Mouse (Mus musculus) macrophage (primary cell): Measurements from ENCODE around the gene Nxn. TPM values are rescaled to one million over a fixed set of nuclear protein-coding genes. Genes with fewer than 3 reads are reported as not detected.

ENCODE experiments used
- H3K27ac ChIP-seq: fragments of 350-480 bp; formaldehyde crosslinking; 2 replicates; pipeline ENCODE4 v1.9.0; 2021
- H3K36me3 ChIP-seq: fragments of 350-480 bp; formaldehyde crosslinking; 2 replicates; pipeline ENCODE4 v1.9.0; 2021; ENCODE audit errors: inconsistent target
- H3K4me3 ChIP-seq: fragments of 350-480 bp; formaldehyde crosslinking; 2 replicates; pipeline ENCODE4 v1.9.0; 2021; ENCODE audit errors: inconsistent target
- H3K79me2 ChIP-seq: fragments of 350-480 bp; formaldehyde crosslinking; 2 replicates; pipeline ENCODE4 v1.9.0; 2021; ENCODE audit errors: inconsistent target
- WGBS: methylation state at CpG from one replicate; pipeline ENCODE4 v1.1.7; 2026; ENCODE audit warnings: inconsistent platforms; ENCODE audit not compliant: missing documents; 5-methylcytosine and 5-hydroxymethylcytosine counted together
- polyA plus RNA-seq: library from polyadenylated mRNA; stranded (reverse); fragments of 250-400 nt; gene quantifications from 3 replicates; pipeline ENCODE4 v1.2.4, GENCODE M21; 2018; ENCODE audit warnings: inconsistent platforms

Nxn gene
- polyA plus RNA-seq, 1 experiment from 2014 or later: 0.37 TPM

- H3K4me3 ChIP-seq: no peak overlapping the region
- WGBS: 88% methylated on average over 6 of the region's 6 CpGs
- no peaks in the 10 kb centered on the region for H3K36me3 ChIP-seq
- no peak overlapping the region for H3K27ac ChIP-seq
- no peaks in the 10 kb centered on the region for H3K79me2 ChIP-seq
Observed at GRCm38 (mm10) chr11:76363178-76363577, 35.8 kb downstream of the Nxn start.

- H3K27ac ChIP-seq: no peak overlapping the region
- 80% methylated on average over 4 of the region's 4 CpGs for WGBS
- H3K36me3 ChIP-seq: no peaks in the 10 kb centered on the region
- no peak overlapping the region for H3K4me3 ChIP-seq
- no peaks in the 10 kb centered on the region for H3K79me2 ChIP-seq
Observed at GRCm38 (mm10) chr11:76361422-76361821, 37.5 kb downstream of the Nxn start.

GRCm38 (mm10) chr11:76360255-76360654 lies 38.7 kb downstream of the Nxn start:
- Histone ChIP-seq H3K79me2 (no peaks in the 10 kb centered on the region), H3K27ac (no peak overlapping the region), H3K36me3 (no peaks in the 10 kb centered on the region), H3K4me3 (no peak overlapping the region)
- WGBS: 96% methylated on average over 6 of the region's 6 CpGs

- WGBS: 95% methylated on average over 14 of the region's 14 CpGs
- H3K27ac ChIP-seq: no peak overlapping the region
- no peaks in the 10 kb centered on the region for H3K79me2 ChIP-seq
- H3K4me3 ChIP-seq: no peak overlapping the region
- no peaks in the 10 kb centered on the region for H3K36me3 ChIP-seq
Observed at GRCm38 (mm10) chr11:76358628-76359320, 40.2 kb downstream of the Nxn start.

GRCm38 (mm10) chr11:76357464-76357863 lies 41.5 kb downstream of the Nxn start:
- 96% methylated on average over 12 of the region's 12 CpGs for WGBS
- Histone ChIP-seq H3K27ac (no peak overlapping the region), H3K36me3 (no peaks in the 10 kb centered on the region), H3K4me3 (no peak overlapping the region), H3K79me2 (no peaks in the 10 kb centered on the region)

- no peak overlapping the region for H3K27ac ChIP-seq
- 95% methylated on average over 9 of the region's 11 CpGs for WGBS
- no peaks in the 10 kb centered on the region for H3K36me3 ChIP-seq
Observed at GRCm38 (mm10) chr11:76356091-76356490, 42.8 kb downstream of the Nxn start.

GRCm38 (mm10) chr11:76355425-76355824 lies 43.5 kb downstream of the Nxn start:
- no peaks in the 10 kb centered on the region for H3K79me2 ChIP-seq
- no peak overlapping the region for H3K27ac ChIP-seq
- 68% methylated on average over 6 of the region's 6 CpGs for WGBS
- H3K36me3 ChIP-seq: no peaks in the 10 kb centered on the region
- no peak overlapping the region for H3K4me3 ChIP-seq

More at GRCm38 (mm10) chr11:76356091-76356490, 42.8 kb downstream of the Nxn start:
- Histone ChIP-seq H3K79me2 (no peaks in the 10 kb centered on the region), H3K4me3 (no peak overlapping the region)

- Histone ChIP-seq H3K79me2 (no peaks in the 10 kb centered on the region), H3K36me3 (no peaks in the 10 kb centered on the region), H3K4me3 (no peak overlapping the region), H3K27ac (no peak overlapping the region)
- WGBS: 93% methylated on average over 16 of the region's 16 CpGs
Observed at GRCm38 (mm10) chr11:76352861-76353558, 45.9 kb downstream of the Nxn start.

GRCm38 (mm10) chr11:76351624-76352011 lies 47.3 kb downstream of the Nxn start:
- no peaks in the 10 kb centered on the region for H3K36me3 ChIP-seq

GRCm38 (mm10) chr11:76350931-76351623 lies 47.9 kb downstream of the Nxn start:
- Histone ChIP-seq H3K27ac (no peak overlapping the region), H3K36me3 (no peaks in the 10 kb centered on the region), H3K4me3 (no peak overlapping the region), H3K79me2 (no peaks in the 10 kb centered on the region)
- WGBS: 79% methylated on average over 10 of the region's 10 CpGs

More at GRCm38 (mm10) chr11:76351624-76352011, 47.3 kb downstream of the Nxn start:
- Histone ChIP-seq H3K27ac (no peak overlapping the region), H3K79me2 (no peaks in the 10 kb centered on the region), H3K4me3 (no peak overlapping the region)
- 19% methylated on average over 2 of the region's 3 CpGs for WGBS

- Histone ChIP-seq H3K4me3 (no peak overlapping the region), H3K27ac (no peak overlapping the region), H3K36me3 (no peaks in the 10 kb centered on the region), H3K79me2 (no peaks in the 10 kb centered on the region)
- WGBS: 92% methylated on average over 5 of the region's 5 CpGs
Observed at GRCm38 (mm10) chr11:76349833-76350232, 49.1 kb downstream of the Nxn start.

- 98% methylated on average over 4 of the region's 4 CpGs for WGBS
- no peak overlapping the region for H3K4me3 ChIP-seq
- H3K27ac ChIP-seq: no peak overlapping the region
- no peaks in the 10 kb centered on the region for H3K79me2 ChIP-seq
- no peaks in the 10 kb centered on the region for H3K36me3 ChIP-seq
Observed at GRCm38 (mm10) chr11:76347589-76347988, 51.4 kb downstream of the Nxn start.

GRCm38 (mm10) chr11:76343031-76343430 lies 55.9 kb downstream of the Nxn start:
- WGBS: 94% methylated on average over 9 of the region's 9 CpGs
- H3K4me3 ChIP-seq: no peak overlapping the region
- H3K79me2 ChIP-seq: no peaks in the 10 kb centered on the region
- H3K27ac ChIP-seq: no peak overlapping the region
- no peaks in the 10 kb centered on the region for H3K36me3 ChIP-seq

GRCm38 (mm10) chr11:76341884-76342645 lies 56.9 kb downstream of the Nxn start:
- no peaks in the 10 kb centered on the region for H3K79me2 ChIP-seq
- H3K4me3 ChIP-seq: no peak overlapping the region
- 90% methylated on average over 14 of the region's 14 CpGs for WGBS
- no peak overlapping the region for H3K27ac ChIP-seq
- no peaks in the 10 kb centered on the region for H3K36me3 ChIP-seq
